9 mouse cellular contexts compared by ENCODE assay signal in the genomic region with DNA sequence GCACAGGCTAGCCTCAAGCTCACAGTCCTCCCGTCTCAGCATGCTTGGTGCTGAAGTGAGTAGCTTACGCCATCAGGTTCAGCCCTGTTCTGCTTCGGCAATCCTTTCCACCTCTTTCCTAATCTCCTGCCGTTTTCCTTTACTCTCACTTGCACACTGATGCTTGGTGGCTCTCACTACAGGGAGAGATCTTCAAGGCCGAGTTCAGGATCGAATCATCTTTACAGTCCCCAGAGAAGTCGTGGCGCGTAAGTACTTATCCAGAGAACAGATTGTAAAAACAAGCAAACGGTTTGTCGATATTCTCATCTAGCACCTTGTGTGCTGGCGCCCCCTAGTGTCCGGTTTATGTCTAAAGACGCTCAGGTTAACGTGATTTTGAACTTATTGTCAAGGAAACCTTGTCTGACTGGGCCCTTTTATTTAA. TPM values are rescaled to one million over a fixed set of nuclear protein-coding genes. Genes with fewer than 3 reads are reported as not detected.
DNase-seq lines count a peak whose midpoint lies in the region; ATAC-seq and TF ChIP-seq lines count a peak whose summit lies in the region.
"Had no signal": no experiment of that assay in that cellular context is flagged by ENCODE, and none has a peak within 500 bp of the region (broad histone marks: within the 10 kb centered on the region; RNA-seq: fewer than 3 reads in every experiment).

No protein-coding gene starts in this region.

- no peak for TF ChIP-seq POLR2A in bone marrow macrophage, adult 2 months (IDR thresholded peaks at IDR 0.05; ENCODE audit: borderline replicate concordance, low read depth, low read length)
- no peak for TF ChIP-seq POLR2A in limb, embryonic 14.5 days (IDR thresholded peaks at IDR 0.05; ENCODE audit: borderline replicate concordance, extremely low read depth, insufficient read depth, insufficient read length)

- H3K4me3 ChIP-seq in C2C12 (ENCODE audit: insufficient read depth, poor library complexity, severe bottlenecking) = no peak overlapping the region
- H3K4me3 ChIP-seq in bone marrow macrophage, adult 2 months (ENCODE audit: insufficient read depth, low read length) = peak overlapping the region; percentile 26; the same call in 1 of the 2 replicates
- peak overlapping the region; percentile 43 for H3K4me3 ChIP-seq in embryonic facial prominence, embryonic 15.5 days (replicated peaks)
- H3K4me3 ChIP-seq in heart, embryonic 10.5 days = peak overlapping the region; percentile 56
- H3K4me3 ChIP-seq in kidney, embryonic 14.5 days (ENCODE audit: low read length) = peak overlapping the region; percentile 21
- H3K4me3 ChIP-seq in limb, embryonic 14.5 days (replicated peaks; ENCODE audit: low read length) = peak overlapping the region; percentile 36
- peak overlapping the region; percentile 35 for H3K4me3 ChIP-seq in midbrain, postnatal 0 days (ENCODE audit: low read depth, low read length)
- H3K4me3 ChIP-seq: erythroblast, embryonic 14.5 days had no signal

- no peaks in the 10 kb centered on the region for H3K36me3 ChIP-seq in C2C12 (ENCODE audit: control insufficient read depth, insufficient read depth)
- no peaks in the 10 kb centered on the region for H3K36me3 ChIP-seq in embryonic facial prominence, embryonic 15.5 days
- no peaks in the 10 kb centered on the region for H3K36me3 ChIP-seq in heart, embryonic 10.5 days
- H3K36me3 ChIP-seq in kidney, embryonic 14.5 days (ENCODE audit: control insufficient read depth, insufficient read depth, low read length) = no peaks in the 10 kb centered on the region
- no peaks in the 10 kb centered on the region for H3K36me3 ChIP-seq in limb, embryonic 14.5 days (ENCODE audit: control insufficient read depth, insufficient read depth, low read length)
- no peaks in the 10 kb centered on the region for H3K36me3 ChIP-seq in midbrain, postnatal 0 days (ENCODE audit: insufficient read depth, low read length)

- ATAC-seq in embryonic facial prominence, embryonic 15.5 days (ENCODE audit: insufficient number of reproducible peaks, low FRiP score, low TSS enrichment, low read depth) = peak; percentile 59; the same call in 1 of the 2 replicates
- ATAC-seq in kidney, embryonic 14.5 days (ENCODE audit: low FRiP score, low TSS enrichment) = peak; percentile 69
- peak; percentile 74; the same call in 1 of the 2 replicates for ATAC-seq in limb, embryonic 14.5 days (ENCODE audit: low FRiP score, low read depth)
- ATAC-seq in midbrain, postnatal 0 days (ENCODE audit: low FRiP score) = no peak

- H3K9ac ChIP-seq in embryonic facial prominence, embryonic 15.5 days = no peak overlapping the region
- H3K9ac ChIP-seq in kidney, embryonic 14.5 days (ENCODE audit: low read depth, low read length) = no peak overlapping the region
- peak overlapping the region; percentile 55 for H3K9ac ChIP-seq in limb, embryonic 14.5 days (ENCODE audit: low read depth, low read length, severe bottlenecking)
- H3K9ac ChIP-seq in midbrain, postnatal 0 days (replicated peaks; ENCODE audit: low read length, poor library complexity, severe bottlenecking) = peak overlapping the region; percentile 33; the same call in 1 of the 2 replicates

- no peaks in the 10 kb centered on the region for H3K79me2 ChIP-seq in C2C12 (ENCODE audit: control insufficient read depth, insufficient read depth)

- TF ChIP-seq CTCF in C2C12 (IDR thresholded peaks at IDR 0.05; ENCODE audit: control insufficient read depth, insufficient read depth, insufficient read length) = peak; percentile 24
- TF ChIP-seq CTCF in bone marrow macrophage, adult 2 months (IDR thresholded peaks at IDR 0.05; ENCODE audit: low read depth, low read length) = 0 out of 2 replicates have a peak, but pooled peaks have one; percentile 29
- peak; percentile 92 for TF ChIP-seq CTCF in midbrain, postnatal 0 days (IDR thresholded peaks at IDR 0.05)

- H3ac ChIP-seq in C2C12 (ENCODE audit: control insufficient read depth, insufficient read length, low read depth) = peak overlapping the region; percentile 39

- H3K4me2 ChIP-seq in embryonic facial prominence, embryonic 15.5 days (replicated peaks) = peak overlapping the region; percentile 56
- peak overlapping the region; percentile 40 for H3K4me2 ChIP-seq in kidney, embryonic 14.5 days (replicated peaks; ENCODE audit: low read depth, low read length)
- H3K4me2 ChIP-seq in limb, embryonic 14.5 days (replicated peaks; ENCODE audit: low read depth, low read length, severe bottlenecking) = peak overlapping the region; percentile 49
- H3K4me2 ChIP-seq in midbrain, postnatal 0 days (ENCODE audit: low read depth, low read length, poor library complexity, severe bottlenecking) = peak overlapping the region; percentile 47

- H3K9me3 ChIP-seq in embryonic facial prominence, embryonic 15.5 days (replicated peaks) = no peaks in the 10 kb centered on the region
- no peaks in the 10 kb centered on the region for H3K9me3 ChIP-seq in heart, embryonic 10.5 days
- no peaks in the 10 kb centered on the region for H3K9me3 ChIP-seq in kidney, embryonic 14.5 days (ENCODE audit: control insufficient read depth, low read length)
- H3K9me3 ChIP-seq in limb, embryonic 14.5 days (ENCODE audit: control insufficient read depth, low read length) = no peaks in the 10 kb centered on the region
- H3K9me3 ChIP-seq in midbrain, postnatal 0 days (ENCODE audit: low read length) = no peaks in the 10 kb centered on the region

- H3K4me1 ChIP-seq in bone marrow macrophage, adult 2 months (ENCODE audit: control insufficient read depth, insufficient read depth, low read length) = no peaks in the 10 kb centered on the region
- H3K4me1 ChIP-seq in embryonic facial prominence, embryonic 15.5 days = no peaks in the 10 kb centered on the region; the same call in 1 of the 2 replicates
- peaks cover 3% of the 10 kb centered on the region; the same call in 1 of the 2 replicates for H3K4me1 ChIP-seq in heart, embryonic 10.5 days
- no peaks in the 10 kb centered on the region for H3K4me1 ChIP-seq in kidney, embryonic 14.5 days (ENCODE audit: control insufficient read depth, insufficient read depth, low read length)
- no peaks in the 10 kb centered on the region for H3K4me1 ChIP-seq in limb, embryonic 14.5 days (ENCODE audit: control insufficient read depth, insufficient read depth, low read length)
- peaks cover 2% of the 10 kb centered on the region; the same call in 1 of the 2 replicates for H3K4me1 ChIP-seq in midbrain, postnatal 0 days (ENCODE audit: insufficient read depth, low read length)

- 3% methylated on average over 15 of the region's 15 CpGs for WGBS in embryonic facial prominence, embryonic 15.5 days
- WGBS in heart, embryonic 10.5 days = 2% methylated on average over 15 of the region's 15 CpGs
- WGBS in kidney, embryonic 14.5 days = 4% methylated on average over 15 of the region's 15 CpGs
- 4% methylated on average over 15 of the region's 15 CpGs for WGBS in limb, embryonic 14.5 days
- 2% methylated on average over 15 of the region's 15 CpGs for WGBS in midbrain, postnatal 0 days

- H3K27me3 ChIP-seq in C2C12 (ENCODE audit: control insufficient read depth, insufficient read depth, insufficient read length) = no peaks in the 10 kb centered on the region
- H3K27me3 ChIP-seq in embryonic facial prominence, embryonic 15.5 days = no peaks in the 10 kb centered on the region
- H3K27me3 ChIP-seq in heart, embryonic 10.5 days (ENCODE audit: insufficient read depth, poor library complexity, severe bottlenecking) = peaks cover 20% of the 10 kb centered on the region
- no peaks in the 10 kb centered on the region for H3K27me3 ChIP-seq in kidney, embryonic 14.5 days (ENCODE audit: control insufficient read depth, insufficient read depth, low read length)
- H3K27me3 ChIP-seq in limb, embryonic 14.5 days (ENCODE audit: control insufficient read depth, insufficient read depth, low read length) = no peaks in the 10 kb centered on the region
- H3K27me3 ChIP-seq in midbrain, postnatal 0 days (ENCODE audit: insufficient read depth, low read length) = no peaks in the 10 kb centered on the region

- H3K27ac ChIP-seq in bone marrow macrophage, adult 2 months (ENCODE audit: insufficient read depth, low read depth, low read length) = no peak overlapping the region
- no peak overlapping the region for H3K27ac ChIP-seq in embryonic facial prominence, embryonic 15.5 days (replicated peaks)
- no peak overlapping the region for H3K27ac ChIP-seq in heart, embryonic 10.5 days
- H3K27ac ChIP-seq in kidney, embryonic 14.5 days (ENCODE audit: low read depth, low read length) = no peak overlapping the region
- H3K27ac ChIP-seq in limb, embryonic 14.5 days (replicated peaks; ENCODE audit: low read depth, low read length) = no peak overlapping the region
- H3K27ac ChIP-seq in midbrain, postnatal 0 days (ENCODE audit: low read depth, low read length) = no peak overlapping the region

- peak; percentile 85 for DNase-seq in heart, embryonic 10.5 days (ENCODE audit: low spot score)
- peak; percentile 94 for DNase-seq in limb, embryonic 14.5 days (ENCODE audit: low spot score)
- peak; percentile 95 for DNase-seq in midbrain, postnatal 0 days (ENCODE audit: low spot score)
- DNase-seq in spleen, postnatal 10 days (ENCODE audit: low spot score in 2 of 2) = peak; percentile 64 to 88

- no peaks in the 10 kb centered on the region for H3K79me3 ChIP-seq in C2C12 (ENCODE audit: low read depth)

RNA-seq across cellular contexts. Expression of gene Sult6b2, which starts 10.2 kb away (rescaled TPM):
- not detected for polyA plus RNA-seq in C2C12 (2012; fragmentation: generic; extraction: Trizol)
- not detected in 2 replicates for polyA plus RNA-seq in bone marrow macrophage, adult 2 months (2012; ENCODE audit: insufficient read depth, insufficient read length, missing spikeins)
- not detected in 2 replicates for polyA plus RNA-seq in embryonic facial prominence, embryonic 15.5 days (2015; fragmentation: Nextera tagmentation; extraction: Ambion mirVana)
- 0.06 TPM in 1 of 2 replicates, not detected in the other for polyA plus RNA-seq in heart, embryonic 10.5 days (2016; fragmentation: Nextera tagmentation; extraction: Ambion mirVana)
- 0.16 TPM in 1 of 2 replicates, not detected in the other for polyA plus RNA-seq in kidney, embryonic 14.5 days (2014; fragmentation: Nextera tagmentation; extraction: Ambion mirVana)
- polyA plus RNA-seq in limb, embryonic 14.5 days (2012; rRNA removed) = 0.13 TPM in 1 of 2 replicates, not detected in the other
- polyA plus RNA-seq in limb, embryonic 14.5 days (2014; fragmentation: Nextera tagmentation; extraction: Ambion mirVana) = 0.08 TPM in 1 of 2 replicates, not detected in the other
- total RNA-seq in midbrain, postnatal 0 days (2014; rRNA removed) = not detected in 2 replicates
- polyA plus RNA-seq in midbrain, postnatal 0 days (2015; fragmentation: Nextera tagmentation; extraction: Ambion mirVana) = 0.12 and 0.33 TPM in 2 replicates
- polyA plus RNA-seq: erythroblast, embryonic 14.5 days had no signal

RNA-seq across cellular contexts. Expression of gene Cmas, which starts 58.0 kb away (rescaled TPM):
- 34.1 TPM for polyA plus RNA-seq in C2C12 (2012; fragmentation: generic; extraction: Trizol)
- 62.1 and 66.9 TPM in 2 replicates for polyA plus RNA-seq in bone marrow macrophage, adult 2 months (2012; ENCODE audit: insufficient read depth, insufficient read length, missing spikeins)
- 81.9 and 83.5 TPM in 2 replicates for polyA plus RNA-seq in embryonic facial prominence, embryonic 15.5 days (2015; fragmentation: Nextera tagmentation; extraction: Ambion mirVana)
- polyA plus RNA-seq in heart, embryonic 10.5 days (2016; fragmentation: Nextera tagmentation; extraction: Ambion mirVana) = 100 and 105 TPM in 2 replicates
- polyA plus RNA-seq in kidney, embryonic 14.5 days (2014; fragmentation: Nextera tagmentation; extraction: Ambion mirVana) = 81.1 and 85.6 TPM in 2 replicates
- 40.7 and 54.5 TPM in 2 replicates for polyA plus RNA-seq in limb, embryonic 14.5 days (2012; rRNA removed)
- 88.7 and 95.8 TPM in 2 replicates for polyA plus RNA-seq in limb, embryonic 14.5 days (2014; fragmentation: Nextera tagmentation; extraction: Ambion mirVana)
- 105 and 111 TPM in 2 replicates for total RNA-seq in midbrain, postnatal 0 days (2014; rRNA removed)
- 208 and 220 TPM in 2 replicates for polyA plus RNA-seq in midbrain, postnatal 0 days (2015; fragmentation: Nextera tagmentation; extraction: Ambion mirVana)

Comparison
In these comparisons a context has a peak if more than half of its experiments do, and no peak if none do; other contexts are left out.
1. CTCF ChIP-seq: peak in every context shown above with its lines; median percentile 92 in midbrain, postnatal 0 days; 29 in bone marrow macrophage, adult 2 months; 24 in C2C12.
2. H3K9ac ChIP-seq: peak in limb, embryonic 14.5 days (single experiment) and midbrain, postnatal 0 days (single experiment); none in embryonic facial prominence, embryonic 15.5 days (single experiment) and kidney, embryonic 14.5 days (single experiment).
3. Peak in every context shown above with its lines, with median percentiles within 50 percentile points of each other: H3K4me2 ChIP-seq and DNase-seq.